Mouse (Mus musculus): ENCODE data around the gene Iqsec1. TPM values are rescaled to one million over a fixed set of nuclear protein-coding genes. Genes with fewer than 3 reads are reported as not detected.

Gene Iqsec1
- polyA plus RNA-seq (2021; fragmentation: Nextera tagmentation), result 81.4 and 105 TPM in 2 replicates
- long read RNA-seq, experiment 1, transcript Iqsec1-208 (1 exons, 2,691 nt), result major isoform, 58 of 91 reads
- long read RNA-seq, experiment 1, partial matches to known transcripts, result 13 of 91 reads
- long read RNA-seq, experiment 1, other reads (novel, unspliced or antisense), result 20 of 91 reads
- long read RNA-seq, experiment 2, transcript Iqsec1-210 (16 exons, 3,500 nt), result minor isoform, 5 of 181 reads
- long read RNA-seq, experiment 2, transcript Iqsec1-208 (1 exons, 2,691 nt), result major isoform, 46 of 181 reads
- long read RNA-seq, experiment 2, partial matches to known transcripts, result 17 of 181 reads
- long read RNA-seq, experiment 2, other reads (novel, unspliced or antisense), result 112 of 181 reads

GRCm38 (mm10) chr6:90988648-90989317 is at the start of gene Iqsec1:
Iqsec1 (minus strand) TSS chr6:90988685.

Small RNAs within 50 kb of the gene (microRNA-seq; reads per million reads assigned to microRNA genes)
- not detected for gene Gm24816

Other genes starting within 250 kb of the Iqsec1 start
- gene Nup210, start 128.1 kb upstream of the Iqsec1 start, polyA plus RNA-seq (2021; fragmentation: Nextera tagmentation), result 6.0 and 6.7 TPM in 2 replicates
- gene Hdac11, start 168.0 kb upstream of the Iqsec1 start, polyA plus RNA-seq (2021; fragmentation: Nextera tagmentation), result 28.4 and 29.3 TPM in 2 replicates
- gene Fbln2, start 223.8 kb upstream of the Iqsec1 start, polyA plus RNA-seq (2021; fragmentation: Nextera tagmentation), result 2.4 and 2.7 TPM in 2 replicates

Measured in layer of hippocampus, adult 6 months (tissue).